Mouse (Mus musculus) forebrain, embryonic 15.5 days (tissue): ENCODE data around the gene Snx7. TPM values are rescaled to one million over a fixed set of nuclear protein-coding genes. Genes with fewer than 3 reads are reported as not detected.

Source experiments
- ATAC-seq: fragments of 200-750 bp; cut with Nextera tagmentation; replicated peaks from 2 replicates; pipeline ENCODE4 v1.8.0; 2017; ENCODE audit warnings: mild to moderate bottlenecking, moderate TSS enrichment, moderate library complexity
- H3K27ac ChIP-seq: fragments of 300-500 bp; sonication (generic); replicated peaks from 2 replicates; pipeline ENCODE4 v1.5.1; 2015; ENCODE audit warnings: mild to moderate bottlenecking, inconsistent platforms
- H3K27me3 ChIP-seq: fragments of 300-500 bp; sonication (generic); 2 replicates; pipeline ENCODE4 v1.6.1; 2015; ENCODE audit warnings: inconsistent platforms
- H3K36me3 ChIP-seq: fragments of 300-500 bp; sonication (generic); 2 replicates; pipeline ENCODE4 v1.6.1; 2015; ENCODE audit warnings: mild to moderate bottlenecking, inconsistent platforms
- H3K4me1 ChIP-seq: fragments of 300-500 bp; sonication (generic); 2 replicates; pipeline ENCODE4 v1.6.1; 2015; ENCODE audit warnings: inconsistent platforms
- H3K4me2 ChIP-seq: fragments of 300-500 bp; sonication (generic); replicated peaks from 2 replicates; pipeline ENCODE4 v1.6.1; 2015; ENCODE audit warnings: mild to moderate bottlenecking, inconsistent platforms
- H3K4me3 ChIP-seq: fragments of 300-500 bp; sonication (generic); 2 replicates; pipeline ENCODE4 v1.5.1; 2015; ENCODE audit warnings: mild to moderate bottlenecking, inconsistent platforms
- H3K9ac ChIP-seq: fragments of 300-500 bp; sonication (generic); replicated peaks from 2 replicates; pipeline ENCODE4 v1.6.1; 2015; ENCODE audit warnings: mild to moderate bottlenecking, inconsistent platforms
- H3K9me3 ChIP-seq: fragments of 300-500 bp; sonication (generic); 2 replicates; pipeline ENCODE4 v1.6.1; 2016; ENCODE audit warnings: inconsistent platforms
- WGBS: fragments of 180-500 bp; shearing (Covaris S2); methylation state at CpG from one replicate; pipeline ENCODE4 v1.1.7; 2015; ENCODE audit warnings: mixed read lengths; 5-methylcytosine and 5-hydroxymethylcytosine counted together
- polyA plus RNA-seq: library from polyadenylated mRNA; unstranded; fragments of >200 nt; fragmentation: Nextera tagmentation; extraction: Ambion mirVana; gene quantifications from 2 replicates; pipeline ENCODE4 v1.2.1, GENCODE M21; 2015

The Snx7 gene
- polyA plus RNA-seq, 1 experiment from 2014 or later: 17.8 TPM

DNA sequence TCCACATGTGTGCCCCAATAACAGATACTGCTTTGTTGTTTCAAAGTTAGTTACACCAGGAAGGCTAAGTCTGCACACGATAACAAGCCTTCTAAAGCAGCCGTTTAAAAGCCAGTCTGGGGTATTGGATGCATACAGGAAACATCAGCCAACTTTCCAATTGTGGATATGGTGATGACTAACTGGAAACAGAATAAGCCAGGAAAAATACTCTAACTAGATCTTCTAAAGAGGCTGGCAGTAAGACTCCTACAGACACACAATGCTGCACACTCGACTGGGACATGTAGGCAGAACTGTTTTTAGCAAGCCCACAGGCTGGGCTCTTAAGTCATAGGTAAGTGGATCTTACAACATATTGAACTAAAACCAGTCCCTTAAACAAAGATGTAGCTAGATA lies 15.0 kb downstream of the Snx7 start:
- Histone ChIP-seq H3K4me3 (no peak overlapping the region), H3K9me3 (no peaks in the 10 kb centered on the region), H3K9ac (no peak overlapping the region), H3K4me1 (peaks cover 9% of the 10 kb centered on the region), H3K36me3 (no peaks in the 10 kb centered on the region), H3K4me2 (no peak overlapping the region), H3K27me3 (no peaks in the 10 kb centered on the region), H3K27ac (no peak overlapping the region)
- no peak for ATAC-seq
- WGBS: 71% methylated on average over 3 of the region's 3 CpGs

DNA sequence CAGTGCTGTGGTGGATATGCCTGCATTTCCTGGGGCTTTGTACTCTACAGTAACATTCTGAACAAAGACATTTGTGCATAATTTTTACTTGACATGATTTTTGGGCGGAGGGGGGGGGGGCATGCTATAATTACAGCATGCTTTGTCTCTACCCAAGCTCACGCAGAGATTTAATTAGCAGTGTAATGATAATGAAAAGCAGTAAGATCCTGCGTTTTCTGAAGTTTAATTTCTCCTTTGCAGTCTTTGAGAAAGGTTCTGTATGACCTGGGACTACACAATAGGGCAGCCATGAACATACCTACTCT lies 16.7 kb downstream of the Snx7 start:
- H3K4me2 ChIP-seq: no peak overlapping the region
- H3K4me1 ChIP-seq: peaks cover 9% of the 10 kb centered on the region
- no peaks in the 10 kb centered on the region for H3K9me3 ChIP-seq
- no peak for ATAC-seq
- peak overlapping the region; percentile 78 for H3K27ac ChIP-seq
- WGBS: 53% methylated on average over 3 of the region's 3 CpGs
- no peak overlapping the region for H3K4me3 ChIP-seq
- H3K36me3 ChIP-seq: no peaks in the 10 kb centered on the region
- H3K27me3 ChIP-seq: no peaks in the 10 kb centered on the region
- no peak overlapping the region for H3K9ac ChIP-seq

DNA sequence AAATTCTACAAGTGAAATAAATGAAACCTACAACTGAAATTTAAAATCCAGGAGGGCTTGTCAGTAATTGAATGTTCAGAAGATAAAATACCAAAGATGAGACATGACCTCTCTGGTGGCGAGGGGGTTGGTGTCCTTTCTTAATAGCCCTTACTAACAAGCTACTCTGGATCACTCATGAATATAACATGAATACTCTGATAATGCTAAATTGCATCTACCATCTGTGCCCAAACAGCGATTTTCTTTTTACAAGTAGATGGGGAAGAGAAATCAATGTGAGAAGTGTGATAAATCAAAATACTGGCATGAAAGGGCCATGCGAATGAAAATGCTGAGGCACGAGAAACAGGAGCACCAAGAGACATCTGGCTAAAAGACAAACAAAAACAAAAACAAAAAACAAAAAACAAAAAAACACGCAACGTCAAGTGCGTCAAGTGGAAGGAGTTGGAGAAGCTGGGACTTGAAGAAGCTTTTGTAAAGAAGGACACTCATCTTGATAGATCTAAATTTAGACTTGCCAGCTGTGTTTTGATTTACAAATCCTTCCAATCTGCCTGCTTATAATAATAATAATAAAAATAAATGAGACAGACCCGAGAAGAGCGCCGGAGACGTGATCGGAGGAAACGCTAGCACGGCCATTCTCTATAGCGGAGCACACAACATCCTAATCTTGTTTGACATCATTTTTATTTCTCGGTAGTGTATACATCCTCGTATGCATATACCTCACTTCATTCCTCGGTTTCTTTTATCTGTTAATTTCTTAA lies 17.3 kb downstream of the Snx7 start:
- Histone ChIP-seq H3K27me3 (no peaks in the 10 kb centered on the region), H3K4me3 (no peak overlapping the region), H3K27ac (peak overlapping the region; percentile 78), H3K9me3 (no peaks in the 10 kb centered on the region), H3K9ac (no peak overlapping the region), H3K36me3 (no peaks in the 10 kb centered on the region), H3K4me2 (no peak overlapping the region), H3K4me1 (peaks cover 9% of the 10 kb centered on the region)
- 57% methylated on average over 18 of the region's 18 CpGs for WGBS
- ATAC-seq: peak; percentile 78

DNA sequence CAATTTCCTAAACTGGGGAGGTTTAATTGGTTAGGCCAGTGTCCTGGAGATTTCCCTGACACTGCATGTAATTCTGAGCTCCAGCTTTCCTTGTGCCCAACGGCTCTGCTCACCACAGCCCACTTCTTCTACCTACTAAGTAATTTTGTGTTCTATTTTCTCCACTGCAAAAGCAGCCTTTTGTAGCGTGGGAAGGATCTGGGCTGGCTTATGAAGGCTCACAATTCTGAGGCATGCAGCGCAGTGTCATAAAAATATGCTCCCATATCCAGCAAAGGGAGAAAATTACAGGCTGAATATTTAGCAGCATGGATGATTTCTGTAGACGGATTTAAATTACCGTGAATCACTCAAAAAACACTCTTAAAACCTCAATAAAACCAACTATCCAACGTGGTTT lies 19.9 kb downstream of the Snx7 start:
- Histone ChIP-seq H3K27ac (peak overlapping the region; percentile 39; the same call in 1 of the 2 replicates), H3K9ac (no peak overlapping the region), H3K4me3 (no peak overlapping the region), H3K36me3 (no peaks in the 10 kb centered on the region), H3K4me1 (peaks cover 9% of the 10 kb centered on the region), H3K9me3 (no peaks in the 10 kb centered on the region), H3K27me3 (no peaks in the 10 kb centered on the region), H3K4me2 (no peak overlapping the region)
- 79% methylated on average over 6 of the region's 6 CpGs for WGBS
- ATAC-seq: no peak

DNA sequence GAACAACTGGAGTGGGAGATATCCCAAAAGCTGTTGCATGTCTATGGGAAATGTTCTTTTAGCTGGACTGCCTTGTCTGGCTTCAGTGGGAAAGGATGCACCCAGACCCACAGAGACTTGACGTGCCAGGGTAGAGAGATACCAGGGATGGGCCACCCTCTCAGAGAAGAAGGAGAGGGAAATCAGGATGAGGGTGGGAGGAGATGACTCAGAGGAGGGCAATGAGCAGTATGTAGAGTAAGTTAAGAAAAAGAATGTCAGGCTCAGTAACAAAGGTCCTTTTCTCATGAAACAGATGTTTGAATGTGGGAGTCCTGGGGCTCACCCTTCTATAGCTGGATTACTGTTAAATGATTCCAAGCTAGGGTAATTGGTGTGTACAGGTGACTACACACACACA lies 26.1 kb downstream of the Snx7 start:
- no peak for ATAC-seq
- 95% methylated on average over 1 of the region's 1 CpGs for WGBS
- H3K4me3 ChIP-seq: no peak overlapping the region

DNA sequence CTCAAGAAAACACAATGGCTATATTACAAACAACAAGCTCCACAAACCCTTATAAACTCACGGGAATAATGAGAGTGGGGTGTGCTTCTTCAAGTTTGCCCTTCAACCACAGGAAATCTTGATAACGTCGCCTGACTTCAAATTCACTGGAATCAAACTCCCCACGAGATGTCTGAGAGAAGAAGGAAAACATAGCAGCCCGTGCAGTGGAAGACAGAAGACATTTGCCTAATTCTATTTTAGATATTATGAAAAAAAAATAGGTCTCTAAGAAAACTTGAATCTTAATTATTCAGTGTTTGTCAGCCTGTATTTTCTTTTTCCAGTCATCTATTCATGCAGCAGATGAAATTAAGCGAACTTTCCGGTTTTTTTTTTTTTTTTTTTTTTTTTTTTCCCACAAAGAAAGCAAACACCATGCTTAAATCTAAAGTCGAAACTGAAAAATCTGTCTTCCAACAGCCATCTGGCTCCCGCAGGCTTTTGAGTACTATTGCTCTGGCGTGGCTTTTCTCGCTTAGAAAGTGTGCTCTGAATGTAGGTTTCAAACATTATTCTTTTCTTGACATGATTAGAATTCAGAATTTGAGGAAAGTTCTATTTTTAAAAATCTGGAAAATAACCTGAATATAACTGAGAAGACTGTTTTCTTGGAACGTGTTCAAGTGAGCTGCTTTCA lies 28.7 kb downstream of the Snx7 start:
- Histone ChIP-seq H3K9ac (no peak overlapping the region), H3K27me3 (no peaks in the 10 kb centered on the region), H3K4me3 (no peak overlapping the region), H3K4me1 (peaks cover 7% of the 10 kb centered on the region; the same call in 1 of the 2 replicates), H3K9me3 (no peaks in the 10 kb centered on the region), H3K27ac (peak overlapping the region; percentile 82), H3K36me3 (no peaks in the 10 kb centered on the region), H3K4me2 (no peak overlapping the region)
- ATAC-seq: peak; percentile 77; the same call in 1 of the 2 replicates
- WGBS: 44% methylated on average over 12 of the region's 12 CpGs

More for the DNA sequence above, 26.1 kb downstream of the Snx7 start:
- Histone ChIP-seq H3K27ac (no peak overlapping the region), H3K4me1 (peaks cover 7% of the 10 kb centered on the region; the same call in 1 of the 2 replicates), H3K27me3 (no peaks in the 10 kb centered on the region), H3K9ac (no peak overlapping the region), H3K4me2 (no peak overlapping the region), H3K36me3 (no peaks in the 10 kb centered on the region), H3K9me3 (no peaks in the 10 kb centered on the region)

DNA sequence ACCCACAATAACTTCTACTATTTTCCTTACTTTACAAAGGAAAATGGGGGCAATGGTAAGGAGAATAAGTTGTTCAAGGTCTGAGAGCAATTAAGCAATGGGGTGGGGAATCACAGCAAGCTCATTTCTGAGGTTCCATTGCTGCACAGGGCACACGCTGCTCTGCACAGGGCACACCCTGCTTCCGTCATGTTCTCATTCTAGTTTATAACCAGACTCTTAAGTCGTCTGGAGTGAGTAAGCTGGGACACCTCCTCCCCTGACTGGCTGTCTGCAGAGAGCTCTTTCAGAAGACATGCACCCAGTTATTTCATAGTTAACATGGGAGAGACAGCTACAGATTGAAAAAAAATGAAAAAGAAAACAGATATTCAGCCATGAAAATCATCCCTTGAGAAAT lies 30.7 kb downstream of the Snx7 start:
- Histone ChIP-seq H3K9me3 (no peaks in the 10 kb centered on the region), H3K27ac (no peak overlapping the region), H3K36me3 (no peaks in the 10 kb centered on the region), H3K27me3 (no peaks in the 10 kb centered on the region), H3K4me2 (no peak overlapping the region), H3K9ac (no peak overlapping the region), H3K4me3 (no peak overlapping the region), H3K4me1 (peaks cover 7% of the 10 kb centered on the region)
- WGBS: 65% methylated on average over 3 of the region's 3 CpGs
- ATAC-seq: no peak

DNA sequence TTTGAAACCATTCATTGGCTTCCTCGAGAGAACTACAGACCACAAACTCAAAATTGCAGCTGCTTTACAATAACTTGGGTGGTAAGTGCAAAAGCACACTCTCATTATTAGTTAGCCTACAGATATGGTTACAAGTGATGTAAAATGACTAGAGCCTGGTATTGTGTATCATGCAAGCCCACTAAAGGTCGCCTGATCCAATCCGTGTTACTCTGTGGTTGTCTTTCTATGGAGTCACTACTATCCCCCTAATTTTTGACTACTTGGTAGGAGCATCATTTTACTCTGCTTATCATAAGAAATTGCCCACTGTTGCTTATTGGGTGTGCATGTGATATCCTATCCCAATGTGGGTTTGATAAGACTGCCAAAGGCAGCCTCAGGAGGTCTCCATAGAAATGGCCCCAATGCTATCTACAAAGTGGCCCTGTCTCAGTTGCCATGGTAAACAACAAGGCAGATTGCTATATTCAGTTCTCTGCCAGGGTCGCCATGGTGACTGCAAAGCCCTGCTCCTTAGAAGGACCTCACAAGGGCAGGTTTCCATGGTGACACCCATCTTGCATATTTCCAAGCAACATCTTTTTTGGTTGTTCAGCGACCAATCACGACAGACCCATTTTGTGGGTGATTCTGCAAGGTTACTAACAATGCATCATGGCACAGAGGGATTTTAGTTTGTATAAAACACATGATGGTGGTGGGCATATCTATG lies 42.1 kb downstream of the Snx7 start:
- ATAC-seq: peak; percentile 96
- H3K9ac ChIP-seq: no peak overlapping the region
- H3K36me3 ChIP-seq: no peaks in the 10 kb centered on the region
- H3K9me3 ChIP-seq: no peaks in the 10 kb centered on the region
- H3K27me3 ChIP-seq: no peaks in the 10 kb centered on the region
- WGBS: 49% methylated on average over 6 of the region's 6 CpGs
- peak overlapping the region; percentile 47; the same call in 1 of the 2 replicates for H3K27ac ChIP-seq
- no peak overlapping the region for H3K4me2 ChIP-seq
- peaks cover 9% of the 10 kb centered on the region for H3K4me1 ChIP-seq
- H3K4me3 ChIP-seq: no peak overlapping the region

DNA sequence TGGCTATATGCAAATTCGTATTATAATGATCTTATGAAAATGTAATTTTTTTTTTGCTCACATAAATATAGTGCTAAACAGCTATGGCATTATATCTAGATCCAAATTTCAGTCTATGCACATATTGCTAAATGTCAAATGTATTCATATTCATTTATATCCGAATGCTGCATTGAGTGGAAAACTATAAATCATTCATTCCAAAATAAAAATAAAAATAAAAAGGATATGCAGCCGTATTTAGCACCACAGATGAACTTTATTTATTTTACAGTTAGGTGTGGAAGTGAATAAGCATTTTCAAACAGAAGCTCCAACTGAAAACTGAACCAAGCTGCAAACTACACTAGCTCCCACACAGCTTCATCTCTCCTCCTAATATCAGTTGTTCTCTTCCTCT lies 45.5 kb downstream of the Snx7 start:
- WGBS: 71% methylated on average over 3 of the region's 3 CpGs

DNA sequence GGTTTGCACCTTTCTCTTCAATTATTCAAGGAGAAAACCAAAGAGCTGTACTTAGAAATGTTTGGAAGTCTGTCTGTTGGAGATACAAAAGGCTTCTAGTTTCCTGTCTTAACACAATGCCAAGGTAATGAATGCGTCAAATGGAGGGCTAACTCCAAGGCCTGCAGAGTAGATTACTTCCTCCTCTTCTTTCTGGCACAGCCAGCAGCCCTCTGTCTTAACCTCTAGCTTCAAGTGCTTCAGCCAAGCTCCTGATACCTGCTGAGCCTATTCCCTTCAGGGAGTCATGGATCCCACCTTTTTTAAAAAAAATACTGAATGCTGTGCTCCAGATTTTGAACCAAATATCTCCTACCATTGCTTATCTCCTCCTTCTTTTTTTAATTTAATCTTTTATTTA lies 51.1 kb downstream of the Snx7 start:
- Histone ChIP-seq H3K27me3 (no peaks in the 10 kb centered on the region), H3K4me3 (no peak overlapping the region), H3K9ac (no peak overlapping the region), H3K27ac (no peak overlapping the region), H3K4me2 (no peak overlapping the region), H3K36me3 (no peaks in the 10 kb centered on the region), H3K9me3 (no peaks in the 10 kb centered on the region), H3K4me1 (no peaks in the 10 kb centered on the region)
- WGBS: 84% methylated on average over 1 of the region's 1 CpGs
- no peak for ATAC-seq

More for the DNA sequence above, 45.5 kb downstream of the Snx7 start:
- Histone ChIP-seq H3K9me3 (no peaks in the 10 kb centered on the region), H3K4me1 (peaks cover 9% of the 10 kb centered on the region), H3K9ac (no peak overlapping the region), H3K4me2 (no peak overlapping the region), H3K27me3 (no peaks in the 10 kb centered on the region), H3K27ac (peak overlapping the region; percentile 46; the same call in 1 of the 2 replicates), H3K36me3 (no peaks in the 10 kb centered on the region), H3K4me3 (no peak overlapping the region)
- ATAC-seq: no peak

DNA sequence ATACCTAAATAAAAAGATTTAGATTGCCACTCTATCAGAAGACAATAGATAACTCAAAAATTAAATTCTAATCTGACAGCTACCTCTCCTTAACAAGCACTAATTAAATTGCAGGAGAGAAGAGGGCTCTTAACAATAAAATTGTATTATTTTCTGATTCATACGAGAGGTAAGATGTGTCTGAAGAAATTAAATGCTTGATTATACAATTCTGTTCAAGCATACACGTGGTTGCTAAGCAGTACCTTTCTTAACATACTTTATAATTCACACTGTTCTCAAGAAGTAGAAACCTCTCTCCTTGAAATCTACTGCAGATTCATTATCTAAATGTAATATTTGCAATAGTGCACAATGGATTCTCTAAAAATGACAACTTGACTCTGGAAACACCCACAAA lies 54.5 kb downstream of the Snx7 start:
- H3K9ac ChIP-seq: no peak overlapping the region
- no peaks in the 10 kb centered on the region for H3K9me3 ChIP-seq
- H3K4me2 ChIP-seq: no peak overlapping the region
- H3K27ac ChIP-seq: no peak overlapping the region; the same call in 1 of the 2 replicates
- no peak overlapping the region for H3K4me3 ChIP-seq
- no peak for ATAC-seq
- H3K36me3 ChIP-seq: no peaks in the 10 kb centered on the region
- H3K27me3 ChIP-seq: no peaks in the 10 kb centered on the region
- H3K4me1 ChIP-seq: no peaks in the 10 kb centered on the region
- WGBS: 72% methylated on average over 2 of the region's 2 CpGs

DNA sequence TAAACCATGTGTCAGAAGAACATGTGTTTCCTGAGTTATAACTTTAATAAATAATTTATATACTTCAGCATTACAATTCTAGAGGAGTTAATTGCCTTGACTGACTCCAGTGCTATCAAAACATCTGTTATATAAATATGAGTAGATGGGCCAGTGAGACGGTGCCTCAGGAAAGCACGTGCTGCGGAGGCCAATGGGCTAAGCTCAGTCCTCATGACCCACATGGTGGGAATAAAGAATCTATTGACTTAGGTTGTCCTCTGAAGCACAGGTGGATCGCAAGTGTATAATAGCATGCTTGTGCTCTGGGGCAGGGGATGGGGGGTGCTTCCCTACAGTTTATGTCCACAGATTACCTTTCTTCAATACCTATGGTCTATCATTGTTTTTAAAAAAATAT lies 56.6 kb downstream of the Snx7 start:
- Histone ChIP-seq H3K27me3 (no peaks in the 10 kb centered on the region), H3K9ac (no peak overlapping the region), H3K4me1 (no peaks in the 10 kb centered on the region), H3K4me2 (no peak overlapping the region), H3K4me3 (no peak overlapping the region), H3K36me3 (no peaks in the 10 kb centered on the region), H3K9me3 (no peaks in the 10 kb centered on the region), H3K27ac (no peak overlapping the region)
- 91% methylated on average over 4 of the region's 4 CpGs for WGBS
- no peak for ATAC-seq
